Mouse (Mus musculus) embryonic facial prominence, embryonic 11.5 days (tissue): ENCODE measurements around the gene Rasa4. TPM values are rescaled to one million over a fixed set of nuclear protein-coding genes. Genes with fewer than 3 reads are reported as not detected.
"Not testable (repeated sequence)": the region's sequence is repeated elsewhere in the genome, so short reads cannot be mapped to it uniquely, and the experiment has no call there.

ENCODE experiments used
- ATAC-seq: fragments of 200-750 bp; cut with Nextera tagmentation; replicated peaks from 2 replicates; pipeline ENCODE4 v1.8.0; 2017; ENCODE audit warnings: low read depth; ENCODE audit not compliant: insufficient number of reproducible peaks, low FRiP score, low TSS enrichment
- DNase-seq: peaks from one replicate; pipeline ENCODE4 v3.0.0-alpha.2; 2015; ENCODE audit warnings: low spot score
- H3K27ac ChIP-seq: fragments of 300-500 bp; sonication (generic); replicated peaks from 2 replicates; pipeline ENCODE4 v1.5.1; 2014; ENCODE audit warnings: mild to moderate bottlenecking, low read depth, low read length, control low read depth
- H3K27me3 ChIP-seq: fragments of 300-500 bp; sonication (generic); 2 replicates; pipeline ENCODE4 v1.6.1; 2014; ENCODE audit warnings: mild to moderate bottlenecking, low read length, moderate library complexity, mixed read lengths; ENCODE audit not compliant: control insufficient read depth, insufficient read depth
- H3K36me3 ChIP-seq: fragments of 300-500 bp; sonication (generic); replicated peaks from 2 replicates; pipeline ENCODE4 v1.6.1; 2014; ENCODE audit warnings: low read depth, mild to moderate bottlenecking, low read length, moderate library complexity, mixed read lengths; ENCODE audit not compliant: control insufficient read depth, insufficient read depth
- H3K4me1 ChIP-seq: fragments of 300-500 bp; sonication (generic); 2 replicates; pipeline ENCODE4 v1.6.1; 2014; ENCODE audit warnings: low read length, mixed read lengths; ENCODE audit not compliant: control insufficient read depth, insufficient read depth
- H3K4me2 ChIP-seq: fragments of 300-500 bp; sonication (generic); 2 replicates; pipeline ENCODE4 v1.6.1; 2014; ENCODE audit warnings: low read depth, mild to moderate bottlenecking, control low read depth, low read length, moderate library complexity
- H3K4me3 ChIP-seq: fragments of 300-500 bp; sonication (generic); 2 replicates; pipeline ENCODE4 v1.5.1; 2014; ENCODE audit warnings: low read depth, low read length, control low read depth
- H3K9ac ChIP-seq: fragments of 300-500 bp; sonication (generic); replicated peaks from 2 replicates; pipeline ENCODE4 v1.6.1; 2014; ENCODE audit warnings: mild to moderate bottlenecking, control low read depth, low read length
- H3K9me3 ChIP-seq: fragments of 300-500 bp; sonication (generic); replicated peaks from 2 replicates; pipeline ENCODE4 v1.6.1; 2016; ENCODE audit warnings: mild to moderate bottlenecking, low read length, inconsistent platforms, mixed read lengths; ENCODE audit not compliant: control insufficient read depth
- WGBS: fragments of 180-500 bp; shearing (Covaris S2); extraction: QIAGEN DNeasy Blood & Tissue Kit; methylation state at CpG from one replicate; pipeline ENCODE4 v1.1.7; 2014; 5-methylcytosine and 5-hydroxymethylcytosine counted together
- polyA plus RNA-seq: library from polyadenylated mRNA; unstranded; fragments of >200 nt; fragmentation: Nextera tagmentation; extraction: Ambion mirVana; gene quantifications from 2 replicates; pipeline ENCODE4 v1.2.1, GENCODE M21; 2014

Rasa4 gene
- polyA plus RNA-seq, 1 experiment from 2014 or later = 3.8 TPM

DNA sequence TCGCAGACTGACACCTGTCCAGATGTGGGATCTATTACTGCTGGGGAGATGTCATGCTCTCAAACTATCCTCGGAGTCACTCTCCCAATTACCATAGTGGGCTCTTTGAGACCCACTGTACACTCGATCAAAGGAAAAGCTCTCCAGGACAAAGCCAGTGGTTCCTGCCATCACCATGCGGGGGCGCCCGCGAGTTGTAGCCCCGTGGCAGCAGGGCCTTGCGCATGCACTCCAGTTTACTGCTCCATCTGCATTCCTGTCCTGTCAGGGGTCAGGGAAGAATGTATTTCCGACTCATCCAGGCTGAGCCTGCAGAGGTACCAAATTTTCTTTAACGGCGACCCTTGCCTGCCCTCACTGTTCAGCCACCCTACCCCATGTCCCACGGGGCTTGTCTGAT, 38.9 kb upstream of the Rasa4 start:
- DNase-seq = no peak
- 71% methylated on average over 13 of the region's 13 CpGs for WGBS

GRCm38 (mm10) chr5:136045408-136045807, 38.3 kb upstream of the Rasa4 start:
- Histone ChIP-seq H3K27me3 (no peaks in the 10 kb centered on the region), H3K9ac (no peak overlapping the region), H3K27ac (no peak overlapping the region), H3K9me3 (no peaks in the 10 kb centered on the region), H3K36me3 (no peaks in the 10 kb centered on the region), H3K4me3 (no peak overlapping the region), H3K4me1 (no peaks in the 10 kb centered on the region), H3K4me2 (no peak overlapping the region)
- no peak for ATAC-seq
- WGBS = 41% methylated on average over 9 of the region's 9 CpGs
- DNase-seq = peak; percentile 43

More for the DNA sequence above, 38.9 kb upstream of the Rasa4 start:
- no peaks in the 10 kb centered on the region for H3K9me3 ChIP-seq
- H3K4me3 ChIP-seq = no peak overlapping the region
- H3K27ac ChIP-seq = no peak overlapping the region
- H3K4me2 ChIP-seq = no peak overlapping the region
- H3K36me3 ChIP-seq = no peaks in the 10 kb centered on the region
- no peak for ATAC-seq
- no peak overlapping the region for H3K9ac ChIP-seq
- H3K4me1 ChIP-seq = no peaks in the 10 kb centered on the region
- no peaks in the 10 kb centered on the region for H3K27me3 ChIP-seq

DNA sequence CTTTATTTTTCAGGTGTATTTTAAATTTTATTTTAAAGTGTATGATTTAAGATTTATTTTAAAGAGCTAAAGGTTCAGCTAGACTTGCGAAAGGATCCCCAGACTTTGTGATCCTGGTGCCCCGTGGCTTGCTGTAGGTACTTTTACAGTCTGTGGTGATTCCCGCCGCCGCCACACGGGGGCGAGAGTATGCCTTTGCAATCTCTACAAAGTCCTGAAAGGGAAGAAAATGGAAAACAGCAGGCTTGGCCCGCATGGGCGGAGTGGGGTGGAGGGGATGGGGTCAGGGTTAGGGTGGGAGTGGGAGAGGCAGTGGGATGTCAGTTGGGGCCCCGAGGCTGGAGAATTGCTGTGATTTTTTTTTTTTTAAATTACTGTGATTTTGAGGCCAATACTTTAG, 37.7 kb upstream of the Rasa4 start:
- H3K4me2 ChIP-seq = no peak overlapping the region
- H3K27me3 ChIP-seq = no peaks in the 10 kb centered on the region
- no peaks in the 10 kb centered on the region for H3K9me3 ChIP-seq
- no peak overlapping the region for H3K9ac ChIP-seq
- 5% methylated on average over 10 of the region's 10 CpGs for WGBS
- peak; percentile 94 for DNase-seq
- no peak for ATAC-seq
- H3K36me3 ChIP-seq = no peaks in the 10 kb centered on the region
- no peak overlapping the region for H3K27ac ChIP-seq
- no peaks in the 10 kb centered on the region for H3K4me1 ChIP-seq
- no peak overlapping the region for H3K4me3 ChIP-seq

GRCm38 (mm10) chr5:136048541-136048940, 35.2 kb upstream of the Rasa4 start:
- H3K4me2 ChIP-seq, H3K9ac ChIP-seq, H3K36me3 ChIP-seq, DNase-seq, H3K4me1 ChIP-seq, H3K9me3 ChIP-seq, ATAC-seq, H3K27ac ChIP-seq, H3K27me3 ChIP-seq, H3K4me3 ChIP-seq: not testable (repeated sequence)

- H3K9ac ChIP-seq = no peak overlapping the region
- H3K9me3 ChIP-seq = no peaks in the 10 kb centered on the region
- H3K27ac ChIP-seq = no peak overlapping the region
- H3K36me3 ChIP-seq = no peaks in the 10 kb centered on the region
- ATAC-seq = no peak
- no peak for DNase-seq
- H3K4me3 ChIP-seq = no peak overlapping the region
- H3K4me2 ChIP-seq = no peak overlapping the region
- WGBS = 81% methylated on average over 6 of the region's 6 CpGs
- H3K4me1 ChIP-seq = no peaks in the 10 kb centered on the region
- H3K27me3 ChIP-seq = no peaks in the 10 kb centered on the region
Measured at GRCm38 (mm10) chr5:136049926-136050325, 33.8 kb upstream of the Rasa4 start.

DNA sequence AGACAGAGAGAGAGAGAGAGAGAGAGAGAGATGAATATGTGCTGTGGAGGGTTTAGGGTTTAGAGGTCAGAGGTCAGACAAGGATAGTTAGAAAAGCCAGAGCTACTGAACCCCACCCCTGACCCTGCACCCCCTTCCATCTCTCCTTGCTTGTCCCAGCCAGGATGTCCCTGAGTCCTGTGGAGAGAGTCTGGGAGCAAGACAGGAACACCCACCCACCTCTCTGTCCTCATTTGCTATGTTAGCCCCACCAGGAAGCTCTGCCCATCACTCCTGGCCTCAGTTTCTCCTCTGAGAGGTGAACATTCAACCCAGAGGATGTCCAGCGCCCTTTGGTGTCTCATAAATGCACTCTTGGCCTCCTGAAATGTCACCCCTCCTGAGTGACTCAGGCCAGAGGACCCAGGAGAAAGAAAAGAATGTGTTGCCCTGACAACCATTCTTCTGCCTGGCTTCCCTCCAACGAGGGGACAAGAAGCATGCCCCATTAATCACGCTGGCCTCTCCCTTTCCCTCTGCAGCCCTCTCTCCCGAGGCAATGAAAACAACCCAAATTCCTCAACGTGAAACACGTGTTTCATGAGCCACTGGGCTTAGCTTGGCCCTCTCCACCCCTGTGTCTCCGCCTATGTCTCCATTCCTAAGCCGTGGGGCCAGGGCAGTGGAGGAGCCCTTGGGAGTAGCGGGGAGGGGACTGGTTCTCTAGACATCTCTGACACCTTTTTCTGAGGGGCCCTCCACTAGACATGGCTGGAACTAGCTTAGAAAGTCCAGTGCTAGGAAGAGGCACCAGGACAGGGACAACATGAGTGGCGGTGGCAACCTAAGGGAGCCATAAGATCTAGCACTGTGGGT, 32.3 kb upstream of the Rasa4 start:
- no peak overlapping the region for H3K4me3 ChIP-seq
- H3K27ac ChIP-seq = peak overlapping the region; percentile 64
- ATAC-seq = peak; percentile 86
- H3K36me3 ChIP-seq = no peaks in the 10 kb centered on the region
- 19% methylated on average over 10 of the region's 10 CpGs for WGBS
- no peak overlapping the region for H3K4me2 ChIP-seq
- no peak overlapping the region for H3K9ac ChIP-seq
- no peaks in the 10 kb centered on the region for H3K4me1 ChIP-seq
- no peaks in the 10 kb centered on the region for H3K9me3 ChIP-seq
- DNase-seq = peak; percentile 65
- H3K27me3 ChIP-seq = no peaks in the 10 kb centered on the region

- 78% methylated on average over 8 of the region's 8 CpGs for WGBS
- no peak for DNase-seq
- Histone ChIP-seq H3K9me3 (no peaks in the 10 kb centered on the region), H3K4me1 (no peaks in the 10 kb centered on the region), H3K27ac (no peak overlapping the region), H3K4me3 (no peak overlapping the region), H3K9ac (no peak overlapping the region), H3K36me3 (no peaks in the 10 kb centered on the region), H3K4me2 (no peak overlapping the region), H3K27me3 (no peaks in the 10 kb centered on the region)
- no peak for ATAC-seq
Measured at GRCm38 (mm10) chr5:136052861-136053655, 30.7 kb upstream of the Rasa4 start.
